Mouse (Mus musculus): Measurements from ENCODE around the gene Pcdh7. TPM values are rescaled to one million over a fixed set of nuclear protein-coding genes. Genes with fewer than 3 reads are reported as not detected.
"Not testable (repeated sequence)": the region's sequence is repeated elsewhere in the genome, so short reads cannot be mapped to it uniquely, and the experiment has no call there.

Gene Pcdh7
- 8.3 and 10.3 TPM in 2 replicates for polyA plus RNA-seq (2015; fragmentation: Nextera tagmentation; extraction: Ambion mirVana)

DNA sequence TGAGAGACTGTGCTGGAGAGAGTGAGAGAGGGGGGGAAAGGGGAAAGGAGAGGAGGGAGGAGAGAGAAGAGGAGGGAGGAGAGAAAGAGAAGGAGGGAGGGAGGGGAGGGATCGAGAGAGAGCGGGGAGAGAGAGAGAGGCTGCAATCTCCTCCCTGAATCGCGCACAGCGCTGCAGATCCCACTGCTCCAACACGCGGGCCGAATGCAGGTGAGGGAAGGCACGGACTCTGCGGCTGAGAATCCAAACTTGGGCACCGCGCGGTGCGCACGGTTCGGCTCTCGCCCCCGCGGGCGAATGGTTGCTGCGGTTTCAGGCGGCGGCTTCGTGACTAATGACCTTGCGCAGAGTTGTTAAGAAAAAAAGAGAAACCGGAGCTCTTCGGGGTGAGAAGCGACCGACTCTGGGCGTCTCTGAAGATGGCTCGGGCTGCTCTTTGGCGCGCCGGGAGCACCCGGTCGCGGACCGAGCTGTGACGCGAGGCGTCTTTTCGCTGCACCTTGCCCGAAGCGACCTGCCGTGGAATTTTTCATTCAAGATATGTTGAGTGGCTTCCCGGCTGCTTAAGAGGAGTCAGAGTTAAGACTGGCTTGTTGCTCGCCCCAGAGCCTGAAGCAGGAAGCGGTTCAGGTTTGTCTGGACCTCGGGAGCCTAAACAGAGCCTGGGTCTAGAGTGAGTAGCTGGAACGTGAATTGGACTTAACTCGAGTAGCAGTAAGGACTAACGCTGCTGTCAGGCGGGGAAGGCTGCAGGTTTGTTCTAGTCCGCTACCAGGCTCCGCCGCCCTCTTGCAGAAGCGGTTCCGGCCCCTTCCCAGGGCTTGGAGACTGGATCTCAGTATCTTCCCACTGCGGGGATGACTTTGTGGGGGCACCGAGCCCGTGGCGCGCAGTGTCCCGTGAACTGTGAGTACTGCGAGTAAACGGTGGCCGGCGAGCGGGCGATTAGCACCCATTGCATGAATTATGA, at the start of gene Pcdh7:
TSS of gene Pcdh7 (plus strand) at position 62 of the 970 bp plus-strand sequence.
- peaks cover 27% of the 10 kb centered on the region for H3K27me3 ChIP-seq
- H3K27ac ChIP-seq: peak within 1 kb of the TSS; percentile 92
- under 1% methylated on average over 70 of the region's 70 CpGs for WGBS
- H3K4me2 ChIP-seq (replicated peaks): peak within 1 kb of the TSS; percentile 94
- H3K4me1 ChIP-seq: peaks cover 27% of the 10 kb centered on the region
- peak within 1 kb of the TSS; percentile 76 for H3K9ac ChIP-seq
- no peaks in the 10 kb centered on the region for H3K36me3 ChIP-seq
- ATAC-seq (ENCODE audit: low FRiP score, low read depth): peak; percentile 29
- H3K4me3 ChIP-seq: peak within 1 kb of the TSS; percentile 67
- H3K9me3 ChIP-seq: no peaks in the 10 kb centered on the region

DNA sequence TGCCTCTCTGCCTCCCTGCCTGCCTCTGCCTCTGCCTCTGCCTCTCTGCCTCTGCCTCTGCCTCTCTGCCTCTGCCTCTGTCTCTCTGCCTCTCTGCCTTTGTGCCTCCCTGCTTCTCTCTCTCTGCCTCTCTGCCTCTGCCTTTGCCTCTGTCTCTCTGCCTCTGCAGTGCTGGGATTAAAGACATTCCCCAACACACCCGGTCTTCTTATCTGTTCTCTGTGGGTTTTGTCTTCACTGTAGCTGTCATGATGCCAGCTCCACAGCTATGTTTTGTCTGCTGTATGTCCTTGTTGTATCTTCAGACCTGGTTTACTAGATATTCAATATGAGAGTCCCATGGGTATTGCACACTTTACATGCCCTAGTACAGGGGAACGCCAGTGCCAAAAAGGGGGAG, 40.8 kb upstream of the Pcdh7 start:
- not testable (repeated sequence) for H3K36me3 ChIP-seq; H3K9ac ChIP-seq; ATAC-seq (ENCODE audit: low FRiP score, low read depth); H3K4me1 ChIP-seq; H3K27ac ChIP-seq; H3K9me3 ChIP-seq; H3K4me2 ChIP-seq (replicated peaks); H3K27me3 ChIP-seq; H3K4me3 ChIP-seq
- 77% methylated on average over 2 of the region's 2 CpGs for WGBS

DNA sequence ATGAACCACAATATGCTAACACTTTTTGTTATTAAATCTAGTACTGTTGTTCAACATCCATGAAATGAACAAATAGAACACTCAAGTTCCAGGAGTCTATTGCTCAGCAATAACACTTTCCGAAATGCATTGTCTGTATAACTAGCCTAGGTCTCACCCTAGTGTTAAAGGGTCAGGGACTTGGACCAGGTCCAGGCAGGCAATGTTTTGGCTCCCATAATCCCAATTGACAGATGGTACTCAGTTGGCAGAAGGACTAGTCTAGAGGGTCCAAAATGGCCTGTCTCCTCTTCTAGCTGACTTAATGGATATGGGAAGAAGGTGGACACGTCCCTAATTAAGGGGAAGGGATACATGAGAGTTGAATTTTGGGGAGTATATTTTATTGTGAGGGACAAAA, 9.4 kb upstream of the Pcdh7 start:
- Histone ChIP-seq H3K9ac (no peak overlapping the region), H3K4me1 (no peaks in the 10 kb centered on the region), H3K4me3 (no peak overlapping the region), H3K36me3 (no peaks in the 10 kb centered on the region), H3K4me2 (replicated peaks) (no peak overlapping the region), H3K27me3 (no peaks in the 10 kb centered on the region), H3K9me3 (no peaks in the 10 kb centered on the region), H3K27ac (no peak overlapping the region)
- 80% methylated on average over 2 of the region's 2 CpGs for WGBS
- ATAC-seq (ENCODE audit: low FRiP score, low read depth): no peak

DNA sequence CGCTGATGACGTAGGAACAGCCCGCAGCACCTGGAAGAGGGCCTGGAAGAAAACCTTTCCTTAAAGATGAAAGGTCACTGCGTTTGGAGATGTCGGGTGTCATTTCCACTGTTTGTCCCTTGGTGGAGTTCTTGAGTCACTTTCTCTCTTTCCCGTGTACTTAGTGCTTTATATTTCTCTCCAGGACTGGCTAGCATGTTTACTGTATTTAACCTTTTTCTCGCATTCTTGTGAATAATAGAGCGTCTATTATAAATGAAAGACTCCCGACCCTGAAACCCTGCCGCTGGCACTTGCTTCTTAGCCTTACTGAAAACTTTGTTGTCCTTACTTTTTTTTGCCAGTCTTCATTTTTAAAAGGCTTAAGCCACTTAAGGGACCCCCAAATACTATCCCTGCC, 3.8 kb upstream of the Pcdh7 start:
- ATAC-seq (ENCODE audit: low FRiP score, low read depth): no peak
- Histone ChIP-seq H3K4me3 (peak overlapping the region; percentile 67), H3K27me3 (no peaks in the 10 kb centered on the region; the same call in 1 of the 2 replicates)

DNA sequence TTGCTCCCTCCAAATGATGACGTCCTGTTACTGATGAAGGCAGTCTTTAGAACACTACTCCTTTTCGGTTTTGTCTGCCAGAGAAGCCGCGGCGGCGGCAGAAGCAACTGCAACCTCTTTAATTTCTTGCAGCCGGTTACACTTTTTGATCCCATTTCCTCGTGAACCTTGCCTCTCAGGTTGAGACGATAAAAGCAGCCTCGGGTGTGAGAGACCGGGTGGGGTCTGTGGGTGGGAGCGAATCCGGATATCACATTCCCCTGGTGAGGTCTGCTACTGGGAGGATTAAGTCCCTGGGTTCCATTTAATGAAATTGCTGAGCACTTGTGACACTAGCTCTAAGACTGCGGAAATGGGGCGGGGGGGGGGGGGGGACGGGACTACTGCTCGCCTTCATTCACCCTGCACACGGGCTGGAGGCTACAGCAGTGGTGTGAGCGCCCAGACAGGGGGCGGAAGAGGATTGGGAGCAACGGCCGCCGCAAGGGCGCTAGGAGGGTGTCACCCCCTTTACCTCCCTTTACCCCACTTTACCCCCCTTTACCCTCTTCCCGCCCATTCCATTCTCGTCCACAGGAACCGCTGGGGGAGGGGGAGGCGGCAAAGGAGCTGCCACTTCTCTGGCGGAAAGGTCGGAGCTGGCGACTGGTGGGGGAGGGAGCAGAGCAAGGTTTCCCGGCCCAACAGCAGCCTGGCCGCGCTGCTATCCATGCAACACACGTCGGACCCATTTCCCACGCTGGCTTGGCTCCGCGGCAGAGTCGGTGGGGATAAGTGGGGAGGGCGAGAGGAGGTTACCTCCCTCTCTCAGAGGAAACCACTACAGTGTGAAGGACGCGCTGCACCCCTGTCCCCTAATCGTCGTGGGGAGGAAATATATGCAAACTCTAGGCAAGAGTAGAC, 2.9 kb upstream of the Pcdh7 start:
- Histone ChIP-seq H3K9ac (peak overlapping the region; percentile 76), H3K27ac (peak overlapping the region; percentile 80), H3K4me3 (peak overlapping the region; percentile 67), H3K4me2 (replicated peaks) (peak overlapping the region; percentile 94), H3K36me3 (no peaks in the 10 kb centered on the region), H3K9me3 (no peaks in the 10 kb centered on the region), H3K4me1 (peaks cover 4% of the 10 kb centered on the region; the same call in 1 of the 2 replicates), H3K27me3 (peaks cover 2% of the 10 kb centered on the region; the same call in 1 of the 2 replicates)
- under 1% methylated on average over 35 of the region's 45 CpGs for WGBS
- ATAC-seq (ENCODE audit: low FRiP score, low read depth): peak; percentile 33

More for the DNA sequence above, 3.8 kb upstream of the Pcdh7 start:
- no peak overlapping the region for H3K9ac ChIP-seq
- WGBS: under 1% methylated on average over 10 of the region's 10 CpGs
- peak overlapping the region; percentile 94 for H3K4me2 ChIP-seq (replicated peaks)
- no peak overlapping the region for H3K27ac ChIP-seq
- H3K4me1 ChIP-seq: no peaks in the 10 kb centered on the region
- H3K36me3 ChIP-seq: no peaks in the 10 kb centered on the region
- H3K9me3 ChIP-seq: no peaks in the 10 kb centered on the region

DNA sequence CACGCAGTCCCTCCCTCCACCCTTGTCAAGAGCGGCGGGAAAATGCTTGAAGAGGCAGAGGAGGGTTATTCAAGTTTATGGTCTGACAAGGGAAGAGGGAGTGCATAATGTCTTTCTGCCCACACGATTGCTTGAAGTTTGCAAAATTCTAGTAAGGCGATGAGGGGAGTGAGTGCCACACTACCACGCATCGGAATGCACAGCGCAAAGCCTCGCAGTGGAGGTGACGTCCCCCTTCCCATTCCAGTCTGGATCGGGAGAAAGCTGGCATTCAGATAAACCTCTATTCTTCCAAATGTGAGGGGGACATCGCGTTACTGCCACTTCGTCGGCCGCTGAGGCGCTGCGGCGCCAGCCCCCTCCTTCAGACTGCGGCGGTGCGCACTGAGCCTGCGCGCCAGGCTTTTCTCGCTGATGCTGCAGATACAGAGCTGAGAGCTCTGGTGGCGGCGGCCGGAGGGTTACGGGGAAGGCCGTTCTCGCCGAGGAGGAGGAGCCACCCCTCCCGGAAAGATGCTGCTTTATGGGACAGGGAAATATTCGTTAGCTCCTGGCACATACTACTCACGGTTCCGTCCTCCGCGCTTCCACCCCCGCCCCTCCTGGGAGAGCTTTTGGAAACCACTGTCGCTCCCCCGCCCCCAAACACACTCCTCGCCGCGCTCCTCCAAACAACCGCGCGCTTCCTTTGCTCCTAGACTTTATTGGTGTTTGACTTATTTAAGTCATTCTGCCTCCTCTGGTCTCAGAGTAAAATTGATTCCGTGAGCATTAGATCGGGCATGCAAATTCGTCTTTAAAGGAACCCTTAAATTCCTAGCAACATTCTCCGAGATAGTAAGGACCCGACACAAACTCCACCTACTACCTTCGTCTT, 2.0 kb upstream of the Pcdh7 start:
- Histone ChIP-seq H3K4me3 (peak overlapping the region; percentile 67), H3K27me3 (peaks cover 11% of the 10 kb centered on the region), H3K9ac (peak overlapping the region; percentile 76), H3K36me3 (no peaks in the 10 kb centered on the region), H3K27ac (peak overlapping the region; percentile 92), H3K4me1 (peaks cover 13% of the 10 kb centered on the region), H3K9me3 (no peaks in the 10 kb centered on the region), H3K4me2 (replicated peaks) (peak overlapping the region; percentile 94)
- under 1% methylated on average over 51 of the region's 53 CpGs for WGBS
- ATAC-seq (ENCODE audit: low FRiP score, low read depth): peak; percentile 54; the same call in 1 of the 2 replicates

DNA sequence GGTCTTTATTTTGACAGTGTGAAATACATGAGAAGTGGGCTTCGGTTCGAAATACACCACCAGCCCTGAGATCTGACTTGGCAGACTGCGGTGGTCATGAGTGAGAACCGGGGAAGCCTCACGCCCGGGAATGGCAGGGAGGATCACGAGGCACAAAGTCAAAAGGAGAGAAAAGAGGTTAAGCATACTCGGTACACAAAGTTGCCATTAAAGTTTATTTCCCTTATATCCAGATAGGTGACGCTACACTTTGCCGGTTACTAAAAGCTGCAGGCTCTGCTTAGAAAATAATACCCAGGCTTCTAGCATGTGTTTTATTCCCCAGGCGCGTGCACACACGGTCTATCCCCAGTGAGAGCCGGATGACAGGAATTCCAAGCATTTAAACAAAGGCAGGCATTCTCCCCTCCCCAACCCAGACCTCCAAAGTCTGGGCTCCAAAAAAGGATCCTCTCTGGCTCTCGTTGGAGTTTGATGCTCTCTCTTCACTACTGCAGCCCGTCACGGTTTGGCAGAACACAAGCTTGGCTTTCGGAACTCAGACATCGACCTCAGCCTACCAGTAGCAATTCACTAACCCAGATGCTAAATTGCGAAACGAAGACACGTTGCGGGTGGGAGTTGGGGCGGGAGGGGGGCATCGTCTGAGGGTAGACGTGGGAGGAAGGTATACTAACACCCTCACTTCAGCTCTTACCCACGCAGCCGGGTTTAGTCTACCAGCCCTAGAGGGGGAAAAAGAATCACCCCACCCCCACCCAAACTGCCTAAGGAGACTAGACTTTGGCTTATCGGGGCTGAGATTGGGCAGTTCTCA, 1.1 kb upstream of the Pcdh7 start:
- Histone ChIP-seq H3K9me3 (no peaks in the 10 kb centered on the region), H3K36me3 (no peaks in the 10 kb centered on the region), H3K4me2 (replicated peaks) (peak overlapping the region; percentile 94), H3K9ac (peak overlapping the region; percentile 76), H3K4me1 (peaks cover 22% of the 10 kb centered on the region), H3K27ac (peak overlapping the region; percentile 92), H3K4me3 (peak overlapping the region; percentile 67), H3K27me3 (peaks cover 20% of the 10 kb centered on the region)
- 0 out of 2 replicates have a peak, but pooled peaks have one; percentile 2 for ATAC-seq (ENCODE audit: low FRiP score, low read depth)
- under 1% methylated on average over 29 of the region's 29 CpGs for WGBS

DNA sequence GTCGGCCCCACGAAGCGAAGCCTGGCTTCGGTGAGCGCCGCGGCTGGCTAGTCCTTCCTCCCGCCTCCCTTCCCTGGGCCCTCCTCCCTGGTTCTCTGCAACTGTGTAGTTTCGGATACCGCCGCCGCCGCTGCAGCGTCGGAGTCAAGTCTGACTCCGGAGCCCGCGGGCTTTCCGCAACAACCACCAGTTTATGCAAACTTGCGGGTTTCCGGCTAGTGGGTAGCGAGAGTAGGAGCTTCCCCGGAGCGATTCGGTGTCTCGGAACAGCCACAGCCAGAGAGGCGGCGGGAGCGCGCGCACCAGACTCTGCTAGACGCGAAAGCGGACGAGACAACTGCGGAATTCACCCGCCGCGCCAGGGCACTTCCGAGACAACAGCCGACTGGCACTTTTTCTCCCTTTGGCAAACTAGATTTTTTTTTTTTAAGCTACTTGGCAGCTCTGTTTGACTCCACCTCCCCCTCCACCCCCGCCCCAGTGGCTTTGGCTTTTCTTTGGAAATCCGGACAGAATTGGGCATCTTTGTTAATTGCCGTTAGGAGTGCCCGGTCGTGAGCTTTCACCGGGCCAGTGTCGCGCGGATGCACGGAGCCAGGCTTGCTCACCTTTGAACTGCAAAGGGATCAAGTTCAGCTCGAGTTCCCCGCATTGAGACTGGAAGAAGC, 395 bp upstream of the Pcdh7 start:
- ATAC-seq (ENCODE audit: low FRiP score, low read depth): peak; percentile 24; the same call in 1 of the 2 replicates
- Histone ChIP-seq H3K4me1 (peaks cover 27% of the 10 kb centered on the region), H3K36me3 (no peaks in the 10 kb centered on the region), H3K4me3 (peak overlapping the region; percentile 67), H3K9ac (peak overlapping the region; percentile 76), H3K27me3 (peaks cover 27% of the 10 kb centered on the region), H3K27ac (peak overlapping the region; percentile 92), H3K9me3 (no peaks in the 10 kb centered on the region), H3K4me2 (replicated peaks) (peak overlapping the region; percentile 94)
- under 1% methylated on average over 53 of the region's 53 CpGs for WGBS

DNA sequence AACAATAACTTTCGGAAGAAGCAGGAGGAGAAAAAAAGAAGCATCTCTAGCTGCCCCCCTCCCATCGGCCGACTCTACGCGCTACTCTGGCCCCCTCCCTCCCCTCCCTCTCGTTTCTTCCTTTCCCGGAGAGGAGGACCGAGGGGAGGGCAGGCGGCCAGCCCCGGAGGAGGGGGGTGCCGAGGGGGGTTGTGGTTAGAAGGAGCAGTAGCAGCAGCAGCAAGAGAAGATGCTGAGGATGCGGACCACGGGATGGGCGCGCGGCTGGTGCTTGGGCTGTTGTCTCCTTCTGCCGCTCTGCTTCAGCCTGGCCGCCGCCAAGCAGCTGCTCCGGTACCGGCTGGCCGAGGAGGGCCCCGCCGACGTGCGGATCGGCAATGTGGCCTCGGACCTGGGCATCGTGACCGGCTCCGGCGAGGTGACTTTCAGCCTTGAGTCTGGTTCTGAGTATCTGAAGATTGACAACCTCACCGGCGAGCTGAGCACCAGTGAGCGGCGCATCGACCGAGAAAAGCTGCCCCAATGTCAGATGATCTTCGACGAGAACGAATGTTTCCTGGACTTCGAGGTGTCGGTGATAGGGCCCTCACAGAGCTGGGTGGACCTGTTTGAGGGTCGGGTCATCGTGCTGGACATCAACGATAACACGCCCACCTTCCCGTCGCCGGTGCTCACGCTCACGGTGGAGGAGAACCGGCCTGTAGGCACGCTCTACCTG, 1.3 kb downstream of the Pcdh7 start:
- under 1% methylated on average over 49 of the region's 54 CpGs for WGBS
- no peak overlapping the region for H3K27ac ChIP-seq
- ATAC-seq (ENCODE audit: low FRiP score, low read depth): no peak
- no peaks in the 10 kb centered on the region for H3K36me3 ChIP-seq
- peak overlapping the region; percentile 94 for H3K4me2 ChIP-seq (replicated peaks)
- H3K9me3 ChIP-seq: no peaks in the 10 kb centered on the region
- H3K4me1 ChIP-seq: peaks cover 30% of the 10 kb centered on the region
- H3K9ac ChIP-seq: peak overlapping the region; percentile 76
- peak overlapping the region; percentile 67 for H3K4me3 ChIP-seq
- H3K27me3 ChIP-seq: peaks cover 27% of the 10 kb centered on the region

Measured in limb, embryonic 13.5 days (tissue).